Mouse (Mus musculus) myocyte (in vitro differentiated cells): ENCODE measurements around the gene Aar2. TPM values are rescaled to one million over a fixed set of nuclear protein-coding genes. Genes with fewer than 3 reads are reported as not detected.
A peak's percentile ranks its signal among the peaks of the same experiment; 100 is the strongest.

Source experiments
- H3K27me3 ChIP-seq: one replicate; pipeline ENCODE4 v1.6.1; 2011; ENCODE audit not compliant: control insufficient read depth, insufficient read depth, insufficient read length
- H3K36me3 ChIP-seq: one replicate; pipeline ENCODE4 v1.6.1; 2011; ENCODE audit not compliant: control insufficient read depth, insufficient read depth
- H3K4me2 ChIP-seq: one replicate; pipeline ENCODE4 v1.6.1; 2011; ENCODE audit warnings: low read depth, control low read depth
- H3K4me3 ChIP-seq: one replicate; pipeline ENCODE4 v1.5.1; 2011; ENCODE audit warnings: mild to moderate bottlenecking, control low read depth, moderate library complexity
- H3K79me2 ChIP-seq: one replicate; pipeline ENCODE4 v1.6.1; 2011; ENCODE audit not compliant: control insufficient read depth, insufficient read depth
- H3ac ChIP-seq: one replicate; pipeline ENCODE4 v1.6.1; 2011; ENCODE audit not compliant: control insufficient read depth, insufficient read length
- CEBPB ChIP-seq: IDR thresholded peaks from 2 replicates; pipeline ENCODE4 v1.6.1; 2011; ENCODE audit warnings: mild to moderate bottlenecking, moderate library complexity; ENCODE audit not compliant: poor library complexity, insufficient read depth, severe bottlenecking
- E2F4 ChIP-seq: IDR thresholded peaks from one replicate; pipeline ENCODE4 v1.6.1; 2011; ENCODE audit warnings: mild to moderate bottlenecking, control low read depth, moderate library complexity; ENCODE audit not compliant: insufficient read depth
- MAX ChIP-seq: IDR thresholded peaks from one replicate; pipeline ENCODE4 v1.6.1; 2011; ENCODE audit warnings: low read depth, mild to moderate bottlenecking, control low read depth
- MYOD1 ChIP-seq, 3 experiments: IDR thresholded peaks; one replicate each; pipeline ENCODE4 v1.6.1; 2011; ENCODE audit warnings: control low read depth in 2 of 3, low read depth in 2 of 3, mild to moderate bottlenecking in 2 of 3, moderate library complexity in 1 of 3; ENCODE audit not compliant: insufficient read length in 2 of 3, control insufficient read depth in 1 of 3
- MYOG ChIP-seq, 3 experiments: IDR thresholded peaks; one replicate each; pipeline ENCODE4 v1.6.1; 2011; ENCODE audit warnings: control low read depth in 2 of 3, low read depth in 2 of 3, mild to moderate bottlenecking in 2 of 3; ENCODE audit not compliant: insufficient read length in 2 of 3, control insufficient read depth in 1 of 3, insufficient read depth in 1 of 3
- POLR2A ChIP-seq: IDR thresholded peaks from one replicate; pipeline ENCODE4 v1.6.1; 2011; ENCODE audit warnings: low read depth, mild to moderate bottlenecking, control low read depth, moderate library complexity; ENCODE audit not compliant: insufficient read length
- POLR2AphosphoS2 ChIP-seq: IDR thresholded peaks from one replicate; pipeline ENCODE4 v1.6.1; 2011; ENCODE audit warnings: low read depth, control low read depth; ENCODE audit not compliant: insufficient read length
- REST ChIP-seq: IDR thresholded peaks from one replicate; pipeline ENCODE4 v1.6.1; 2011; ENCODE audit warnings: mild to moderate bottlenecking, control low read depth, moderate library complexity; ENCODE audit not compliant: insufficient read depth, insufficient read length
- SRF ChIP-seq: IDR thresholded peaks from one replicate; pipeline ENCODE4 v1.6.1; 2011; ENCODE audit warnings: low read depth; ENCODE audit not compliant: control insufficient read depth, insufficient read length
- TCF12 ChIP-seq: IDR thresholded peaks from one replicate; pipeline ENCODE4 v1.6.1; 2011; ENCODE audit warnings: mild to moderate bottlenecking, control low read depth; ENCODE audit not compliant: poor library complexity, insufficient read depth, severe bottlenecking
- TCF3 ChIP-seq: IDR thresholded peaks from one replicate; pipeline ENCODE4 v1.6.1; 2011; ENCODE audit warnings: low read depth, control low read depth; ENCODE audit not compliant: insufficient read length
- USF1 ChIP-seq: IDR thresholded peaks from one replicate; pipeline ENCODE4 v1.6.1; 2011; ENCODE audit warnings: low read depth, mild to moderate bottlenecking, control low read depth, moderate library complexity
- polyA plus RNA-seq: library from polyadenylated mRNA; unstranded; fragments of >200 nt; fragmentation: generic; extraction: Trizol; gene quantifications from one replicate; pipeline ENCODE4 v1.2.1, GENCODE M21; 2012; ENCODE audit warnings: missing spikeins

Aar2 gene
- polyA plus RNA-seq, 1 experiment: 22.4 TPM

- Histone ChIP-seq H3K4me2 (no peak overlapping the region), H3K4me3 (no peak overlapping the region), H3K79me2 (no peaks in the 10 kb centered on the region), H3K36me3 (peaks cover 4% of the 10 kb centered on the region), H3ac (no peak overlapping the region), H3K27me3 (no peaks in the 10 kb centered on the region)
- no peak for TF ChIP-seq MYOG (IDR thresholded peaks at IDR 0.05; ENCODE audit: control insufficient read depth in 1 of 3, insufficient read depth in 1 of 3, insufficient read length in 2 of 3, low read depth in 2 of 3)
- TF ChIP-seq CEBPB: no peak
- no peak for TF ChIP-seq SRF
- TF ChIP-seq TCF3: no peak
- TF ChIP-seq MYOD1 (IDR thresholded peaks at IDR 0.05; ENCODE audit: control insufficient read depth in 1 of 3, insufficient read length in 2 of 3, low read depth in 2 of 3): no peak
- no peak for TF ChIP-seq POLR2A
- no peak for TF ChIP-seq POLR2AphosphoS2
- no peak for TF ChIP-seq USF1
- TF ChIP-seq REST: no peak
These were observed 14.4 kb downstream of the Aar2 start for GRCm38 (mm10) chr2:156561808-156562207.

GRCm38 (mm10) chr2:156563557-156563956 is 16.2 kb downstream of the Aar2 start:
- Histone ChIP-seq H3K4me2 (no peak overlapping the region), H3ac (no peak overlapping the region), H3K36me3 (peaks cover 4% of the 10 kb centered on the region), H3K27me3 (no peaks in the 10 kb centered on the region), H3K79me2 (no peaks in the 10 kb centered on the region), H3K4me3 (no peak overlapping the region)
- TF ChIP-seq MAX: no peak
- TF ChIP-seq MYOG (IDR thresholded peaks at IDR 0.05; ENCODE audit: control insufficient read depth in 1 of 3, insufficient read depth in 1 of 3, insufficient read length in 2 of 3, low read depth in 2 of 3): no peak
- no peak for TF ChIP-seq E2F4

- H3K27me3 ChIP-seq: no peaks in the 10 kb centered on the region
- TF ChIP-seq USF1 (no peak), MYOD1 (IDR thresholded peaks at IDR 0.05; ENCODE audit: control insufficient read depth in 1 of 3, insufficient read length in 2 of 3, low read depth in 2 of 3) (peak in 2 of 3 experiments; percentile 65 to 79), MYOG (IDR thresholded peaks at IDR 0.05; ENCODE audit: control insufficient read depth in 1 of 3, insufficient read depth in 1 of 3, insufficient read length in 2 of 3, low read depth in 2 of 3) (peak in 1 of 3 experiments; percentile 52), REST (no peak), TCF3 (no peak), TCF12 (no peak), POLR2AphosphoS2 (no peak)
- no peak overlapping the region for H3K4me2 ChIP-seq
- no peak overlapping the region for H3K4me3 ChIP-seq
- no peak overlapping the region for H3ac ChIP-seq
- H3K79me2 ChIP-seq: no peaks in the 10 kb centered on the region
- H3K36me3 ChIP-seq: peaks cover 4% of the 10 kb centered on the region
These were observed 19.1 kb downstream of the Aar2 start for GRCm38 (mm10) chr2:156566512-156566911.

- no peaks in the 10 kb centered on the region for H3K27me3 ChIP-seq
- H3K4me3 ChIP-seq: no peak overlapping the region
- no peak overlapping the region for H3K4me2 ChIP-seq
- peaks cover 4% of the 10 kb centered on the region for H3K36me3 ChIP-seq
- no peaks in the 10 kb centered on the region for H3K79me2 ChIP-seq
- no peak for TF ChIP-seq POLR2AphosphoS2
- TF ChIP-seq TCF3: no peak
- TF ChIP-seq REST: no peak
- TF ChIP-seq CEBPB: no peak
- TF ChIP-seq SRF: no peak
- no peak for TF ChIP-seq USF1
- TF ChIP-seq POLR2A: no peak
- no peak for TF ChIP-seq MYOG (IDR thresholded peaks at IDR 0.05; ENCODE audit: control insufficient read depth in 1 of 3, insufficient read depth in 1 of 3, insufficient read length in 2 of 3, low read depth in 2 of 3)
- TF ChIP-seq MYOD1 (IDR thresholded peaks at IDR 0.05; ENCODE audit: control insufficient read depth in 1 of 3, insufficient read length in 2 of 3, low read depth in 2 of 3): no peak
- TF ChIP-seq TCF12: no peak
- TF ChIP-seq E2F4: no peak
- no peak for TF ChIP-seq MAX
- H3ac ChIP-seq: no peak overlapping the region
These were observed 21.3 kb downstream of the Aar2 start for GRCm38 (mm10) chr2:156568647-156569046.

GRCm38 (mm10) chr2:156569261-156569660 is 21.9 kb downstream of the Aar2 start:
- Histone ChIP-seq H3K36me3 (peaks cover 4% of the 10 kb centered on the region), H3K4me2 (no peak overlapping the region), H3K4me3 (no peak overlapping the region), H3K79me2 (no peaks in the 10 kb centered on the region), H3ac (no peak overlapping the region), H3K27me3 (no peaks in the 10 kb centered on the region)
- TF ChIP-seq POLR2AphosphoS2 (no peak), CEBPB (no peak), MYOD1 (IDR thresholded peaks at IDR 0.05; ENCODE audit: control insufficient read depth in 1 of 3, insufficient read length in 2 of 3, low read depth in 2 of 3) (no peak), TCF12 (no peak), POLR2A (no peak), E2F4 (no peak), REST (no peak), TCF3 (no peak), MAX (no peak), USF1 (no peak), SRF (no peak), MYOG (IDR thresholded peaks at IDR 0.05; ENCODE audit: control insufficient read depth in 1 of 3, insufficient read depth in 1 of 3, insufficient read length in 2 of 3, low read depth in 2 of 3) (no peak)
